Mouse (Mus musculus) embryonic fibroblast, embryonic 13.5 days (primary cell): ENCODE results near the gene Ap5s1.

ENCODE experiments used
- CTCF ChIP-seq: IDR thresholded peaks from 2 replicates; pipeline ENCODE4 v1.5.1; 2011; ENCODE audit warnings: mild to moderate bottlenecking, control low read depth, low read length, moderate library complexity, borderline replicate concordance; ENCODE audit not compliant: insufficient read depth
- POLR2A ChIP-seq: IDR thresholded peaks from 2 replicates; pipeline ENCODE4 v1.6.1; 2011; ENCODE audit warnings: low read depth, mild to moderate bottlenecking, control low read depth, low read length, moderate library complexity

GRCm38 (mm10) chr2:131160671-131161111, 46.2 kb upstream of the Ap5s1 start:
- no peak for TF ChIP-seq CTCF
- TF ChIP-seq POLR2A, result peak; percentile 24; the same call in 1 of the 2 replicates
